Mouse (Mus musculus): ENCODE measurements around the gene Olfr1269.

Gene Olfr1269

DNA sequence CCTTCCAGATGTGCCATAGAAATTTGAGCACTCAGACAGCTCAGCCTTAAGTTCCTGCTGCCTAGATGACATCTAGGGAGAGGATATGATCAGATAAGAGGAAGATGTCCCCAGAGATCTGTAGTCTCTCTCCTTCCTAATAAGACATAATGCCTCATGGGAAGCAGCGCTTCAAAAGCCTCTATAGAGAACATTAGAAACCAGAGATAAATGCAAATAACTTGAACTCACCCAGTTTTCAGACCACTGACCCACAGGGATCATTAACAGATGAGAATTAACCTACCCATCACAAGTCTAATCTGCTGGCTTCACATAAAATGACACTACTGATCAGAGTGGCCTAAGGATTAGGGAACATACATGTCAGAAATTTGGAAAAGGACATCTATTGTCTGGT lies at the start of gene Olfr1269:
Olfr1269 (minus strand) TSS at position 101 of the 400 bp plus-strand sequence.
- no peak for DNase-seq

DNA sequence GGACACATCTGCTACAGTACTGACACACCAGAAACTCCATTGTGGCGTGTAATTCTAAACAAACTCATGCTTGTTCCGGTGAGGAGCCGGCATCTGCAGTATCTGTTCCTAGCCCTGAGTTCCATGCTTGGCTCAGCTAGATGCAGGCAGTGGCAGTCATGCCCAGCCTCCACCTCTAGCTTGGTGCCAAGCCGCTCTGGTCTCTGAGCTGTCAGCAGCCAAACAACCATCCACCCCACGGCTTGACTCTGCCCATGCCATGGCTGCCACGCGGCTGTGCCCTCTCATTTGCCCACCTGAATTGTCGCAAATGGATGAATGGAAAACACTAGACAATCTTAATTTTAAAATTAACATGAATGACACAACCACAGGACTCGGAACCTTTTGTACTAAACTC lies 32.7 kb upstream of the Olfr1269 start:
- DNase-seq: no peak

- DNase-seq: no peak
These were observed 31.8 kb upstream of the Olfr1269 start, which contains the start of gene Olfr1270 for GRCm38 (mm10) chr2:90152991-90153390. Gene Olfr1270, minus strand, starts transcription at chr2:90153091.

DNA sequence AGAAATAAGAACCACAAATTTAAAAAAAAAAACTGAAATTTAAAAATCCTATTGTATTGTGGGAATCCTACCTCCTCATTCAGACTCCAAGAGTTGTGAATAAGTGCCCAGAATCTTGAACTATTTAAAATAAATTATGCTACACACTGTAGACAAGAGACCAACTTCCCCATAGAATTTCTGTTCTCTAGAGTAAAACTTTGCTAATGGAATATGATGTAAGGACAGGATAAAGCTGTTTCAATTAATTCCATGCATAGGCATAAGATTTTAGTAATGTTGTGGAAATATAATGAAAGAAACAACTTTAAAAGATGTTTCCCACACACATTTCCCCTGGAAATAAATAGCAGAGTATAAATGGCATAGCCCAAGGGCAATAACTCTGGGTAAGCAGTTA lies 21.0 kb upstream of the Olfr1269 start, which contains the start of gene Olfr32:
Olfr32 (minus strand) TSS at position 101 of the 400 bp plus-strand sequence.
- DNase-seq: no peak

DNA sequence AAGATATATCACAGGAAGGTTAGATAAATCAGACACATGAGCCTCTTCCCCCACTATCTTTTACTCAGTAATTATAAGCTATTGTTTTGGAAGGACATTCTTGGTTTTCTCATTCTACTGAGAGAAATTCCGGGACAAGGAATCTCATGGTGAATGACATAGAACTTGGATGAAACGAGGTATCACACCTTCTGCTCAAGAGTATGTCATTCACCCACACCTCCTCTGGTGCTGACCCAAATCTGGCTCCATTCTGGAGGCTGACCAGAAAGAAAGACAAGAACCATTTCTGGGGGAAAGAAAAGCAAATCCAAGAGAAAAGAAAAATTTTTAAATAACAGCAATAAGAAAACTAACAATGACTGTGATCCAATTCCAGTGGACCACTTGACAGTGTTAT lies 51.1 kb downstream of the Olfr1269 start:
- no peak for DNase-seq
